Mouse (Mus musculus) central nervous system, embryonic 11.5 days (tissue): ENCODE results near the gene 4833427G06Rik. TPM values are rescaled to one million over a fixed set of nuclear protein-coding genes. Genes with fewer than 3 reads are reported as not detected.

Experiments used
- polyA plus RNA-seq: library from polyadenylated mRNA; depleted of rRNA; stranded (reverse); fragments of >200 nt; gene quantifications from 2 replicates; pipeline ENCODE4 v1.2.3, GENCODE M21; 2012; rRNA removed

4833427G06Rik gene
- 0.08 and 0.12 TPM in 2 replicates for polyA plus RNA-seq

GRCm38 (mm10) chr9:51101756-51102425 is at the start of gene 4833427G06Rik:
Gene 4833427G06Rik (minus strand): TSS chr9:51102078.

GRCm38 (mm10) chr9:51076979-51077315 is 24.9 kb downstream of the 4833427G06Rik start, which contains the start of gene Layn:
Gene Layn (minus strand): TSS chr9:51077094.

GRCm38 (mm10) chr9:51060601-51061000 is 41.3 kb downstream of the 4833427G06Rik start, which contains the start of gene Btg4:
Gene Btg4 (plus strand): TSS chr9:51060901.

Other genes starting within 250 kb of the 4833427G06Rik start
- 10.7 and 12.6 TPM in 2 replicates for gene Sik2, start 93.0 kb downstream of the 4833427G06Rik start, polyA plus RNA-seq
- not detected in 2 replicates for gene Btg4, start 41.2 kb downstream of the 4833427G06Rik start, polyA plus RNA-seq
- 1.4 and 1.8 TPM in 2 replicates for gene Layn, start 25.0 kb downstream of the 4833427G06Rik start, polyA plus RNA-seq
- gene Gm32742, start 63.4 kb upstream of the 4833427G06Rik start, polyA plus RNA-seq = 0.02 and 0.04 TPM in 2 replicates
- gene Pou2af1, start 111.6 kb upstream of the 4833427G06Rik start, polyA plus RNA-seq = 0.01 and 0.09 TPM in 2 replicates
- gene Colca2, start 176.5 kb upstream of the 4833427G06Rik start, polyA plus RNA-seq = 1.0 and 2.2 TPM in 2 replicates
- not detected in 2 replicates for gene 1810046K07Rik, start 226.8 kb upstream of the 4833427G06Rik start, polyA plus RNA-seq